Mouse (Mus musculus) thymus, adult 18-20 months (tissue): Measurements from ENCODE around the gene Uncx.

ENCODE experiments used
- DNase-seq, 2 experiments: peaks; one replicate each; pipeline ENCODE4 v3.0.0; 2022; ENCODE audit warnings: mixed read lengths in 2 of 2

Gene Uncx

GRCm38 (mm10) chr5:139543650-139544270 lies 466 bp downstream of the Uncx start:
- DNase-seq: no peak

GRCm38 (mm10) chr5:139544271-139545135 lies 1.2 kb downstream of the Uncx start:
- no peak for DNase-seq

- no peak for DNase-seq
These were observed 1.9 kb downstream of the Uncx start for GRCm38 (mm10) chr5:139545221-139545620.

GRCm38 (mm10) chr5:139545673-139546335 lies 2.5 kb downstream of the Uncx start:
- DNase-seq: no peak

GRCm38 (mm10) chr5:139546336-139546770 lies 3.1 kb downstream of the Uncx start:
- no peak for DNase-seq

- DNase-seq: no peak
These were observed 3.6 kb downstream of the Uncx start for GRCm38 (mm10) chr5:139546771-139547420.

- DNase-seq: no peak
These were observed 4.2 kb downstream of the Uncx start for GRCm38 (mm10) chr5:139547421-139547931.

GRCm38 (mm10) chr5:139553446-139554273 lies 10.4 kb downstream of the Uncx start:
- no peak for DNase-seq

- DNase-seq: no peak
These were observed 11.4 kb downstream of the Uncx start for GRCm38 (mm10) chr5:139554478-139555335.

- DNase-seq: no peak
These were observed 12.3 kb downstream of the Uncx start for GRCm38 (mm10) chr5:139555476-139556115.

- DNase-seq: no peak
These were observed 12.9 kb downstream of the Uncx start for GRCm38 (mm10) chr5:139556116-139556678.

GRCm38 (mm10) chr5:139557079-139557478 lies 13.8 kb downstream of the Uncx start:
- DNase-seq: no peak

- DNase-seq: no peak
These were observed 14.5 kb downstream of the Uncx start for GRCm38 (mm10) chr5:139557531-139558467.

GRCm38 (mm10) chr5:139558468-139558804 lies 15.1 kb downstream of the Uncx start:
- DNase-seq: no peak

- no peak for DNase-seq
These were observed 15.8 kb downstream of the Uncx start for GRCm38 (mm10) chr5:139558917-139559660.

- DNase-seq: no peak
These were observed 16.5 kb downstream of the Uncx start for GRCm38 (mm10) chr5:139559782-139560181.

- no peak for DNase-seq
These were observed 18.2 kb downstream of the Uncx start for GRCm38 (mm10) chr5:139561363-139562001.

GRCm38 (mm10) chr5:139564663-139565062 lies 21.4 kb downstream of the Uncx start:
- no peak for DNase-seq
